ENCODE assay signal across 25 mouse cellular contexts in the genomic region with DNA sequence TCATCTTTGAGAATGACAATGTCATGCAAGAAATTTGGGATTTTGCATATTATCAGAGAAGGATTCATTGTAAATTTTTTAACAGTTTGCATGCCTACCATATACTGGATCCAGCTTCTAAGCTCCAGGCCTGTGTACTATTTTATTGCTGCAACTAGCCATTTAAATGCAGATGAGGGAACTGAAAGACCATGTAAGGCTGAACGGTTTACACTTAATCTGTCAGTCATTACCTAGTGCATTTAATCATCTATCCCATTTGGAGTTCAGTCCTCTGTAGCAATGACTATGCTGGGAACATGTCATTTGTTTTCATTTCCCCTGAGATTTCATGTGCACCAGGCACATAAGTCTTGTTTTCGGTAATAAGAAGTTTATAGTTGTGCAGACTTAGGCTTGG.
"Had no signal": no experiment of that assay in that cellular context is flagged by ENCODE, and none has a peak within 500 bp of the region (broad histone marks: within the 10 kb centered on the region; RNA-seq: fewer than 3 reads in every experiment).

No protein-coding gene starts in this region.

- ATAC-seq: intestine, postnatal 0 days; liver, embryonic 12.5 days; midbrain, embryonic 13.5 days; midbrain, embryonic 16.5 days had no signal

- DNase-seq: layer of hippocampus, adult 9-11 months; liver; lung, adult 18-20 months; lung, postnatal 10 days; lung, postnatal 36 days; right cerebral cortex, adult 18-20 months; right cerebral cortex, postnatal 14 days; right cerebral cortex, postnatal 4 days; thymus, adult 2 months; thymus, postnatal 14 days; thymus, postnatal 4 days had no signal

- H3K4me1 ChIP-seq: limb, embryonic 10.5 days; limb, embryonic 13.5 days; liver, embryonic 12.5 days; liver, embryonic 15.5 days; lung, embryonic 15.5 days; megakaryocyte, embryonic 14.5 days; midbrain, embryonic 10.5 days; midbrain, embryonic 13.5 days; neural tube, embryonic 13.5 days had no signal

- H3K9me3 ChIP-seq: limb, embryonic 10.5 days; limb, embryonic 13.5 days; liver, embryonic 12.5 days; liver, embryonic 15.5 days; lung, embryonic 15.5 days; megakaryocyte, embryonic 14.5 days; midbrain, embryonic 10.5 days; midbrain, embryonic 13.5 days; neural tube, embryonic 13.5 days had no signal

- H3K4me3 ChIP-seq: layer of hippocampus, adult 2 months; limb, embryonic 10.5 days; limb, embryonic 13.5 days; liver, embryonic 12.5 days; liver, embryonic 15.5 days; lung, embryonic 15.5 days; megakaryocyte, embryonic 14.5 days; midbrain, embryonic 10.5 days; midbrain, embryonic 13.5 days; myocyte; neural tube, embryonic 13.5 days had no signal

- H3K4me2 ChIP-seq: limb, embryonic 13.5 days; liver, embryonic 12.5 days; liver, embryonic 15.5 days; lung, embryonic 15.5 days; midbrain, embryonic 13.5 days; neural tube, embryonic 13.5 days had no signal

- H3K36me3 ChIP-seq: limb, embryonic 10.5 days; limb, embryonic 13.5 days; liver, embryonic 12.5 days; liver, embryonic 15.5 days; lung, embryonic 15.5 days; midbrain, embryonic 10.5 days; midbrain, embryonic 13.5 days; neural tube, embryonic 13.5 days had no signal

- H3K27ac ChIP-seq: layer of hippocampus, adult 2 months; limb, embryonic 10.5 days; limb, embryonic 13.5 days; liver, embryonic 12.5 days; liver, embryonic 15.5 days; lung, embryonic 15.5 days; midbrain, embryonic 10.5 days; midbrain, embryonic 13.5 days; neural tube, embryonic 13.5 days; stomach, postnatal 0 days had no signal

- H3K9ac ChIP-seq: limb, embryonic 13.5 days; liver, embryonic 12.5 days; liver, embryonic 15.5 days; lung, embryonic 15.5 days; midbrain, embryonic 13.5 days; neural tube, embryonic 13.5 days had no signal

- H3K27me3 ChIP-seq: limb, embryonic 13.5 days; liver, embryonic 12.5 days; liver, embryonic 15.5 days; lung, embryonic 15.5 days; megakaryocyte, embryonic 14.5 days; midbrain, embryonic 13.5 days; neural tube, embryonic 13.5 days had no signal
